Comparison of ENCODE assay signal across 24 mouse cellular contexts in the genomic region with DNA sequence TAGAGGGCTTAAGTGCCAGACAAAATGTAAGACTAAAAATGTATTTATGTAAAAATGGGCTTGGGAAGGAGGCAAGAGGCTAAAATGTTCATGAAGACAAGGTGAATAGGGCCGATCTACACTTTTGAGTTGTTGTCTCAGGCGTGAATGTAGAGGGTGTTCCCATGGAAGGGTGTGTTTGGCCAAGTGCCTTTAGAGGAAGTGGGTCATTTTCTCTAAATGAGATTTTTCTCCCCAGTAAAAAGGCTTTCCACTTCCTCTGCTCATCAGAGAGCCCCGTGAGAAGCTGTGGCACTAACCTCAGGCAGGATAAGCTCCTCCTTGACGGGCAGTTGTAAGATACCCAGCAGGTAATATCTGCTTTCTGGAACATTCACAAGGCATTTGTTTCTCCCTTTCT.
DNase-seq lines count a peak whose midpoint lies in the region; ATAC-seq and TF ChIP-seq lines count a peak whose summit lies in the region.
"Had no signal": no experiment of that assay in that cellular context is flagged by ENCODE, and none has a peak within 500 bp of the region (broad histone marks: within the 10 kb centered on the region; RNA-seq: fewer than 3 reads in every experiment).

No protein-coding gene starts in this region.

- no peak for TF ChIP-seq CTCF in testis, adult 2 months (IDR thresholded peaks at IDR 0.05; ENCODE audit: control insufficient read depth, insufficient read depth, insufficient replicate concordance, low read depth, low read length)

- peak; percentile 48 to 60; a peak in 3 of 4 replicates for ATAC-seq in hematopoietic stem cell, adult 5-6 weeks (replicated peaks in 1 of 2; ENCODE audit: insufficient read depth in 1 of 2, low FRiP score in 2 of 2, low TSS enrichment in 1 of 2, low read depth in 1 of 2, poor library complexity in 2 of 2, severe bottlenecking in 2 of 2)
- 0 out of 2 replicates have a peak, but pooled peaks have one; percentile 11 for ATAC-seq in monocyte, adult 5-6 weeks (replicated peaks; ENCODE audit: insufficient number of reproducible peaks, low FRiP score, low TSS enrichment, poor library complexity, severe bottlenecking)
- ATAC-seq: CD4-positive, CD25-positive, alpha-beta regulatory T cell, adult 4 months; forebrain, embryonic 13.5 days; forebrain, postnatal 0 days; hindbrain, embryonic 16.5 days; intestine, embryonic 15.5 days had no signal

- no peak for DNase-seq in testis, postnatal 10 days (ENCODE audit: low spot score)
- no peak for DNase-seq in thymus, postnatal 10 days (ENCODE audit: low spot score in 2 of 2)
- DNase-seq in retina, embryonic 14.5 days (ENCODE audit: low spot score): no peak
- DNase-seq: adrenal gland, adult 2 months; adrenal gland, postnatal 14 days; cerebellum, adult 11-12 months; cerebellum, adult 9-10 months; cerebellum, postnatal 25 days; embryo, embryonic 11 days; forebrain, postnatal 0 days; gastrocnemius, postnatal 25 days; heart, adult 11 months had no signal

- no peaks in the 10 kb centered on the region for H3K36me3 ChIP-seq in testis, adult 2 months (ENCODE audit: control insufficient read depth, insufficient read depth, low read length)
- H3K36me3 ChIP-seq: embryonic facial prominence, embryonic 10.5 days; embryonic facial prominence, embryonic 13.5 days; hindbrain, embryonic 10.5 days; hindbrain, embryonic 13.5 days; intestine, embryonic 15.5 days had no signal

- TF ChIP-seq POLR2A in testis, adult 2 months (IDR thresholded peaks at IDR 0.05; ENCODE audit: control insufficient read depth, low read depth, low read length): no peak

- H3K4me1 ChIP-seq in testis, adult 2 months (ENCODE audit: control insufficient read depth, insufficient read depth, low read length): no peaks in the 10 kb centered on the region
- H3K4me1 ChIP-seq: embryonic facial prominence, embryonic 10.5 days; embryonic facial prominence, embryonic 13.5 days; forebrain, embryonic 13.5 days; hindbrain, embryonic 10.5 days; hindbrain, embryonic 13.5 days; intestine, embryonic 15.5 days had no signal

- no peak overlapping the region for H3K27ac ChIP-seq in testis, adult 2 months (ENCODE audit: control insufficient read depth, insufficient read depth, low read depth, low read length)
- H3K27ac ChIP-seq: embryonic facial prominence, embryonic 10.5 days; embryonic facial prominence, embryonic 13.5 days; forebrain, embryonic 13.5 days; hindbrain, embryonic 10.5 days; hindbrain, embryonic 13.5 days; intestine, embryonic 15.5 days had no signal

- no peaks in the 10 kb centered on the region for H3K27me3 ChIP-seq in testis, adult 2 months (ENCODE audit: control insufficient read depth, insufficient read depth, low read length)
- H3K27me3 ChIP-seq: embryonic facial prominence, embryonic 13.5 days; forebrain, embryonic 13.5 days; hindbrain, embryonic 13.5 days; intestine, embryonic 15.5 days had no signal

- peak overlapping the region; percentile 32 for H3K4me3 ChIP-seq in testis, adult 2 months (ENCODE audit: control insufficient read depth, low read depth, low read length)
- H3K4me3 ChIP-seq: embryonic facial prominence, embryonic 10.5 days; embryonic facial prominence, embryonic 13.5 days; erythroblast, embryonic 14.5 days; forebrain, embryonic 13.5 days; hindbrain, embryonic 10.5 days; hindbrain, embryonic 13.5 days; intestine, embryonic 15.5 days had no signal
